16 mouse cellular contexts compared by ENCODE assay signal in genomic region chr6:49355171-49355570, GRCm38 (mm10). TPM values are rescaled to one million over a fixed set of nuclear protein-coding genes. Genes with fewer than 3 reads are reported as not detected.
DNase-seq lines count a peak whose midpoint lies in the region; ATAC-seq and TF ChIP-seq lines count a peak whose summit lies in the region.
"Had no signal": no experiment of that assay in that cellular context is flagged by ENCODE, and none has a peak within 500 bp of the region (broad histone marks: within the 10 kb centered on the region; RNA-seq: fewer than 3 reads in every experiment).

No protein-coding gene starts in this region.

- H3K9ac ChIP-seq in lung, embryonic 14.5 days = no peak overlapping the region
- no peak overlapping the region for H3K9ac ChIP-seq in MEL (ENCODE audit: control insufficient read depth, low read depth, low read length, poor library complexity, severe bottlenecking)
- H3K9ac ChIP-seq: limb, embryonic 15.5 days; stomach, embryonic 15.5 days had no signal

- no peaks in the 10 kb centered on the region for H3K9me3 ChIP-seq in lung, embryonic 14.5 days (ENCODE audit: low read depth, low read length)
- no peaks in the 10 kb centered on the region for H3K9me3 ChIP-seq in MEL (replicated peaks; ENCODE audit: insufficient read depth, low read length)
- H3K9me3 ChIP-seq: limb, embryonic 15.5 days; stomach, embryonic 15.5 days had no signal

- TF ChIP-seq POLR2A in MEL (IDR thresholded peaks at IDR 0.05; ENCODE audit: control insufficient read depth in 1 of 2, insufficient read depth in 1 of 2, low read depth in 1 of 2, low read length in 2 of 2, poor library complexity in 1 of 2) = no peak

- DNase-seq in lung, embryonic 14.5 days = no peak
- no peak for DNase-seq in lung, adult 18-20 months
- DNase-seq in MEL (ENCODE audit: low read depth, low spot score) = peak; percentile 66
- DNase-seq in naive thymus-derived CD4-positive, alpha-beta T cell, adult 2 months (ENCODE audit: low read depth) = peak; percentile 48
- no peak for DNase-seq in cerebellum, adult 9-11 months
- DNase-seq in adrenal gland, adult 18-20 months (ENCODE audit: low spot score in 2 of 2) = no peak
- DNase-seq: cerebellum, adult 11 months; right cerebral cortex, postnatal 4 days had no signal

- TF ChIP-seq RAD21 in MEL (IDR thresholded peaks at IDR 0.05; ENCODE audit: low read depth, low read length) = peak; percentile 78

- H3K79me2 ChIP-seq in MEL (ENCODE audit: control insufficient read depth, insufficient read depth, low read length, poor library complexity) = no peaks in the 10 kb centered on the region

- H3K4me1 ChIP-seq in lung, embryonic 14.5 days (ENCODE audit: insufficient read depth) = no peaks in the 10 kb centered on the region
- no peaks in the 10 kb centered on the region for H3K4me1 ChIP-seq in MEL (ENCODE audit: control insufficient read depth in 1 of 2, insufficient read depth in 2 of 2, low read length in 2 of 2)
- H3K4me1 ChIP-seq: limb, embryonic 15.5 days; stomach, embryonic 15.5 days had no signal

- H3K4me3 ChIP-seq in lung, embryonic 14.5 days (ENCODE audit: low read depth, low read length) = no peak overlapping the region
- H3K4me3 ChIP-seq in MEL (ENCODE audit: control insufficient read depth in 1 of 2, insufficient read depth in 1 of 2, low read depth in 2 of 2, low read length in 2 of 2) = no peak overlapping the region
- H3K4me3 ChIP-seq: left cerebral cortex, adult 2 months; limb, embryonic 15.5 days; stomach, embryonic 15.5 days had no signal

- H3K27me3 ChIP-seq in lung, embryonic 14.5 days (ENCODE audit: insufficient read depth, low read length) = no peaks in the 10 kb centered on the region
- H3K27me3 ChIP-seq in MEL (ENCODE audit: control insufficient read depth in 1 of 2, insufficient read depth in 2 of 2, low read length in 2 of 2) = no peaks in the 10 kb centered on the region; a peak in 1 of 4 replicates
- H3K27me3 ChIP-seq: limb, embryonic 15.5 days; stomach, embryonic 15.5 days had no signal

- no peak for TF ChIP-seq EP300 in MEL (IDR thresholded peaks at IDR 0.05; ENCODE audit: low read depth in 1 of 2, low read length in 2 of 2)

- H3K4me2 ChIP-seq in lung, embryonic 14.5 days = no peak overlapping the region
- H3K4me2 ChIP-seq: limb, embryonic 15.5 days; stomach, embryonic 15.5 days had no signal

- no peak for ATAC-seq in lung, embryonic 14.5 days (ENCODE audit: insufficient read depth)
- ATAC-seq in CD4-positive, CD25-positive, alpha-beta regulatory T cell, adult 4 months = peak; percentile 29

- WGBS in lung, embryonic 14.5 days = 58% methylated on average over 4 of the region's 4 CpGs

- peak; percentile 20; the same call in 1 of the 2 replicates for TF ChIP-seq CTCF in lung, embryonic 14.5 days (IDR thresholded peaks at IDR 0.05; ENCODE audit: low read depth)
- peak; percentile 37 to 71 (median 40) for TF ChIP-seq CTCF in MEL (IDR thresholded peaks at IDR 0.05 in 2 of 3, conservative IDR thresholded peaks at IDR 0.05 in 1 of 3; ENCODE audit: control insufficient read depth in 1 of 3, insufficient read depth in 1 of 3, low read depth in 2 of 3, low read length in 3 of 3, poor library complexity in 1 of 3, severe bottlenecking in 1 of 3)

- H3K36me3 ChIP-seq in lung, embryonic 14.5 days (ENCODE audit: insufficient read depth) = no peaks in the 10 kb centered on the region
- no peaks in the 10 kb centered on the region for H3K36me3 ChIP-seq in MEL (ENCODE audit: control insufficient read depth in 1 of 2, insufficient read depth in 2 of 2, low read length in 2 of 2)
- H3K36me3 ChIP-seq: limb, embryonic 15.5 days; stomach, embryonic 15.5 days had no signal

- no peak overlapping the region for H3K27ac ChIP-seq in lung, embryonic 14.5 days (ENCODE audit: low read depth)
- H3K27ac ChIP-seq in MEL (ENCODE audit: control insufficient read depth, low read depth, low read length) = no peak overlapping the region
- H3K27ac ChIP-seq: left cerebral cortex, adult 2 months; limb, embryonic 15.5 days; stomach, embryonic 15.5 days had no signal

TF ChIP-seq in MEL, 35 proteins besides CTCF, POLR2A, EP300 and RAD21:
- TF ChIP-seq SIN3A (IDR thresholded peaks at IDR 0.05; ENCODE audit: low read length) (no peak), SMC3 (IDR thresholded peaks at IDR 0.05; ENCODE audit: low read depth, low read length) (peak; percentile 65), ZC3H11A (IDR thresholded peaks at IDR 0.05; ENCODE audit: low read depth, low read length) (peak; percentile 60)

RNA-seq across cellular contexts. Expression of gene Fam221a, which starts 12.4 kb away (rescaled TPM):
- 8.6 and 10.1 TPM in 2 replicates for polyA plus RNA-seq in lung, embryonic 14.5 days (2014; fragmentation: Nextera tagmentation; extraction: Ambion mirVana)
- 1 to 10 TPM; 4.3 to 6.4 TPM for polyA plus RNA-seq in CD4-positive, CD25-positive, alpha-beta regulatory T cell, adult 4 months (2017; shearing (Covaris generic))
- total RNA-seq in MEL (2012; rRNA removed) = not detected in 2 replicates
- polyA plus RNA-seq in MEL (2012; ENCODE audit: insufficient read depth in 1 of 2, insufficient read length in 2 of 2, low read depth in 1 of 2, low replicate concordance in 2 of 2, missing spikeins in 1 of 2) = under 1 TPM in 1 of 2 experiments, not detected in 1; 0.08 TPM
- total RNA-seq in adrenal gland, adult 18-20 months (2021) = 1 to 10 TPM in 1 of 2 experiments, under 1 TPM in 1; 0.89 to 1.2 TPM

RNA-seq across cellular contexts. Expression of gene Ccdc126, which starts 36.1 kb away (rescaled TPM):
- polyA plus RNA-seq in lung, embryonic 14.5 days (2014; fragmentation: Nextera tagmentation; extraction: Ambion mirVana) = 11.8 and 12.5 TPM in 2 replicates
- polyA plus RNA-seq in CD4-positive, CD25-positive, alpha-beta regulatory T cell, adult 4 months (2017; shearing (Covaris generic)) = 10 to 100 TPM; 13.0 to 18.5 TPM
- total RNA-seq in MEL (2012; rRNA removed) = 3.9 and 4.4 TPM in 2 replicates
- polyA plus RNA-seq in MEL (2012; ENCODE audit: insufficient read depth in 1 of 2, insufficient read length in 2 of 2, low read depth in 1 of 2, low replicate concordance in 2 of 2, missing spikeins in 1 of 2) = 1 to 10 TPM in 1 of 2 experiments, not detected in 1; 3.8 TPM
- total RNA-seq in adrenal gland, adult 18-20 months (2021) = 10 to 100 TPM; 10.1 to 16.1 TPM

RNA-seq across cellular contexts. Expression of gene Stk31, which starts 40.2 kb away (rescaled TPM):
- 0.23 TPM in 1 of 2 replicates, not detected in the other for polyA plus RNA-seq in lung, embryonic 14.5 days (2014; fragmentation: Nextera tagmentation; extraction: Ambion mirVana)
- polyA plus RNA-seq in CD4-positive, CD25-positive, alpha-beta regulatory T cell, adult 4 months (2017; shearing (Covaris generic)) = not detected
- total RNA-seq in MEL (2012; rRNA removed) = not detected in 2 replicates
- polyA plus RNA-seq in MEL (2012; ENCODE audit: insufficient read depth in 1 of 2, insufficient read length in 2 of 2, low read depth in 1 of 2, low replicate concordance in 2 of 2, missing spikeins in 1 of 2) = not detected
- total RNA-seq in adrenal gland, adult 18-20 months (2021) = under 1 TPM in 1 of 2 experiments, not detected in 1; 0.13 TPM
- polyA plus RNA-seq: cortical plate, adult 2 months; gonadal fat pad, adult 2 months; intestine, embryonic 14.5 days; stomach, embryonic 15.5 days; urinary bladder, adult 2 months had no signal

Comparison
In these comparisons a context has a peak if more than half of its experiments do, and no peak if none do; other contexts are left out.
1. DNase-seq: peak in MEL (single experiment) and naive thymus-derived CD4-positive, alpha-beta T cell, adult 2 months (single experiment); none in lung, embryonic 14.5 days (single experiment), lung, adult 18-20 months (0 of 2), cerebellum, adult 9-11 months (single experiment) and adrenal gland, adult 18-20 months (0 of 2).